Mouse (Mus musculus): Measurements from ENCODE around the gene Aqp1. TPM values are rescaled to one million over a fixed set of nuclear protein-coding genes. Genes with fewer than 3 reads are reported as not detected.

Gene Aqp1
- 1.2 TPM for total RNA-seq (2023)

DNA sequence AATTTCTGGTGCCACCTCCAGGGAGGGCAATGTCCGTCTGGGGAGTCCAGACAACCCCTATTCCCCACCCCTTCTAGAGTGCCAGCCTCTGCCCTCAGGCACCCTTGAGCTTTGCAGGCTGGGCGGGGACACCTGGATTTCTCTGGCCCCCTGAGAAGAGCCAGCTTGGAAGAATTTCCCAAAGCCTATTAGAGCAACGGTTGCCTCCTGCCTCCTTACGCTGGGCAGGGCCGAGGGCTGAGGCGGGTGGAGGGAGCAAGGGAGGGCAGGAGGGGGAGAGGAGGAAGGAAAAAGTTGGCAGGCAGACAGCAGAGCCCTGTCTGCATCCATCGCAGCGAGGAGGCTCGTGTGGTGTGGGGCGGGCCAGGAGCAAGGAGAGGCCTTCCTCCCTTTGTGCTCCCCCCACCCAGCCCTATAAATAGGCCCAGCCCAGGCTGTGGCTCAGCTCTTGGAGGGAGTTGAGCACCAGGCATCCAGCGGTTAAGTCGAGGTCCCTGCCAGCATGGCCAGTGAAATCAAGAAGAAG, at the start of gene Aqp1:
TSS of gene Aqp1 (plus strand) at position 444 of the 526 bp plus-strand sequence.

DNA sequence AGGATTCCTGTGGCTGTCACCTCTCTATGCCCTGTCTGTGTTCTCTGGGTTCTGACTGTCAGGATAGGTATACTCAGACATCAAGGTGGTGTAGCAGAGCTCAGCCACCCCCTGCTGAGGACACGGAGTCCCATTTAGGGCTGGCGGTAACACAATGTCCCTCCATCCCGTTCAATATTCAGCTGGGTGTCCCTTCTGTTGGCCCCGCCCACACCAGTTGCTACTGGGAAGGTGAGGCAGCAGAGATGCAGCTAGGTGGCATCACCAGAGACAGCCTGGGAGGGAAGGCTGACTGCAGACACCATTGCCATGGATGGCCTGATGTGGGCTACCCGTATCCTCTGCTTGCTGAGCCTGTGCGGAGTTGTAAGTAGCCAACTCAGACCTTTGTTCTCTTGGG, 39.8 kb downstream of the Aqp1 start, which contains the start of gene Ghrhr:
TSS of gene Ghrhr (plus strand) at position 220 of the 400 bp plus-strand sequence.

Other genes with a start within 250 kb of the Aqp1 start
- gene Crhr2, start 203.4 kb upstream of the Aqp1 start, total RNA-seq (2023): not detected
- gene Inmt, start 161.4 kb upstream of the Aqp1 start, total RNA-seq (2023): not detected
- gene Mindy4, start 133.0 kb upstream of the Aqp1 start, total RNA-seq (2023): 1.3 TPM
- gene Ghrhr, start 39.9 kb downstream of the Aqp1 start, total RNA-seq (2023): not detected
- not detected for gene Adcyap1r1, start 115.5 kb downstream of the Aqp1 start, total RNA-seq (2023)

Data from CD4-positive naive resting alpha-beta T cell, adult 57 days (primary cell).